Mouse (Mus musculus) midbrain, embryonic 14.5 days (tissue): Measurements from ENCODE around the gene Ubqln2. TPM values are rescaled to one million over a fixed set of nuclear protein-coding genes. Genes with fewer than 3 reads are reported as not detected.

Experiments used
- ATAC-seq: fragments of 200-750 bp; cut with Nextera tagmentation; 2 replicates; pipeline ENCODE4 v1.8.0; 2017; ENCODE audit warnings: moderate number of reproducible peaks, moderate library complexity; ENCODE audit not compliant: low FRiP score, low TSS enrichment
- DNase-seq: peaks from one replicate; pipeline ENCODE4 v3.0.0-alpha.2; 2015
- H3K27ac ChIP-seq: fragments of 300-500 bp; sonication (generic); replicated peaks from 2 replicates; pipeline ENCODE4 v1.5.1; 2014; ENCODE audit warnings: mild to moderate bottlenecking, low read depth, low read length, moderate library complexity
- H3K27me3 ChIP-seq: fragments of 300-500 bp; sonication (generic); 2 replicates; pipeline ENCODE4 v1.6.1; 2014; ENCODE audit warnings: low read length, control low read depth, mixed read lengths; ENCODE audit not compliant: control insufficient read depth, insufficient read depth
- H3K36me3 ChIP-seq: fragments of 300-500 bp; sonication (generic); 2 replicates; pipeline ENCODE4 v1.6.1; 2014; ENCODE audit warnings: low read length, control low read depth; ENCODE audit not compliant: control insufficient read depth, insufficient read depth
- H3K4me1 ChIP-seq: fragments of 300-500 bp; sonication (generic); 2 replicates; pipeline ENCODE4 v1.6.1; 2014; ENCODE audit warnings: mild to moderate bottlenecking, antibody characterized with exemption, low read length, control low read depth; ENCODE audit not compliant: control insufficient read depth, insufficient read depth
- H3K4me2 ChIP-seq: fragments of 300-500 bp; sonication (generic); 2 replicates; pipeline ENCODE4 v1.6.1; 2014; ENCODE audit warnings: mild to moderate bottlenecking, low read length, moderate library complexity
- H3K4me3 ChIP-seq: fragments of 300-500 bp; sonication (generic); replicated peaks from 2 replicates; pipeline ENCODE4 v1.5.1; 2014; ENCODE audit warnings: low read depth, low read length
- H3K9ac ChIP-seq: fragments of 300-500 bp; sonication (generic); replicated peaks from 2 replicates; pipeline ENCODE4 v1.6.1; 2014; ENCODE audit warnings: mild to moderate bottlenecking, low read length, moderate library complexity
- H3K9me3 ChIP-seq: fragments of 300-500 bp; sonication (generic); 2 replicates; pipeline ENCODE4 v1.6.1; 2016; ENCODE audit warnings: low read length, control low read depth, mixed read lengths; ENCODE audit not compliant: control insufficient read depth
- WGBS: fragments of 180-500 bp; shearing (Covaris S2); extraction: QIAGEN DNeasy Blood & Tissue Kit; methylation state at CpG from one replicate; pipeline ENCODE4 v1.1.7; 2014; 5-methylcytosine and 5-hydroxymethylcytosine counted together
- polyA plus RNA-seq: library from polyadenylated mRNA; unstranded; fragments of >200 nt; fragmentation: Nextera tagmentation; extraction: Ambion mirVana; gene quantifications from 2 replicates; pipeline ENCODE4 v1.2.1, GENCODE M21; 2014

Ubqln2 gene
- 68.8 and 79.3 TPM in 2 replicates for polyA plus RNA-seq

GRCm38 (mm10) chrX:153497688-153498516 is at the start of gene Ubqln2:
Ubqln2 (plus strand) TSS chrX:153498227.
- no peaks in the 10 kb centered on the region for H3K9me3 ChIP-seq
- 22% methylated on average over 67 of the region's 76 CpGs for WGBS
- H3K36me3 ChIP-seq: no peaks in the 10 kb centered on the region
- H3K4me2 ChIP-seq: peak within 1 kb of the TSS; percentile 64
- H3K27ac ChIP-seq: peak within 1 kb of the TSS; percentile 95
- ATAC-seq (peak; percentile 94), DNase-seq (peak; percentile 91)
- H3K4me3 ChIP-seq: peak within 1 kb of the TSS; percentile 59
- H3K9ac ChIP-seq: peak within 1 kb of the TSS; percentile 86
- H3K27me3 ChIP-seq: no peaks in the 10 kb centered on the region
- peaks cover 2% of the 10 kb centered on the region; the same call in 1 of the 2 replicates for H3K4me1 ChIP-seq

GRCm38 (mm10) chrX:153451946-153452345 is 46.1 kb upstream of the Ubqln2 start:
- no peaks in the 10 kb centered on the region for H3K4me1 ChIP-seq
- no peak overlapping the region for H3K27ac ChIP-seq
- H3K27me3 ChIP-seq: no peaks in the 10 kb centered on the region
- no peak overlapping the region for H3K9ac ChIP-seq
- H3K4me3 ChIP-seq: no peak overlapping the region
- H3K9me3 ChIP-seq: no peaks in the 10 kb centered on the region
- no peak for DNase-seq
- WGBS: 67% methylated on average over 5 of the region's 5 CpGs
- no peaks in the 10 kb centered on the region for H3K36me3 ChIP-seq
- no peak for ATAC-seq
- H3K4me2 ChIP-seq: no peak overlapping the region

GRCm38 (mm10) chrX:153476760-153477248 is 21.2 kb upstream of the Ubqln2 start:
- Histone ChIP-seq H3K4me2 (peak overlapping the region; percentile 32), H3K27ac (peak overlapping the region; percentile 81), H3K9me3 (no peaks in the 10 kb centered on the region), H3K36me3 (no peaks in the 10 kb centered on the region), H3K27me3 (no peaks in the 10 kb centered on the region), H3K4me3 (no peak overlapping the region), H3K4me1 (0 out of 2 replicates have a peak, but pooled peaks cover 5% of the 10 kb centered on the region), H3K9ac (no peak overlapping the region; the same call in 1 of the 2 replicates)
- peak; percentile 72 for DNase-seq
- peak; percentile 71 for ATAC-seq
- WGBS: 31% methylated on average over 8 of the region's 8 CpGs

GRCm38 (mm10) chrX:153492326-153492725 is 5.7 kb upstream of the Ubqln2 start:
- no peak overlapping the region for H3K4me3 ChIP-seq
- H3K4me2 ChIP-seq: no peak overlapping the region
- no peaks in the 10 kb centered on the region for H3K4me1 ChIP-seq
- H3K36me3 ChIP-seq: no peaks in the 10 kb centered on the region
- no peak for ATAC-seq
- no peak for DNase-seq
- H3K27me3 ChIP-seq: no peaks in the 10 kb centered on the region
- 70% methylated on average over 3 of the region's 3 CpGs for WGBS
- no peak overlapping the region for H3K27ac ChIP-seq
- no peak overlapping the region for H3K9ac ChIP-seq
- no peaks in the 10 kb centered on the region for H3K9me3 ChIP-seq

- Histone ChIP-seq H3K4me2 (peak overlapping the region; percentile 64), H3K9me3 (no peaks in the 10 kb centered on the region), H3K27me3 (no peaks in the 10 kb centered on the region), H3K4me3 (peak overlapping the region; percentile 59), H3K27ac (peak overlapping the region; percentile 95), H3K36me3 (no peaks in the 10 kb centered on the region), H3K4me1 (peaks cover 4% of the 10 kb centered on the region; the same call in 1 of the 2 replicates), H3K9ac (peak overlapping the region; percentile 86)
- 21% methylated on average over 30 of the region's 30 CpGs for WGBS
- DNase-seq (peak; percentile 55), ATAC-seq (peak; percentile 12; the same call in 1 of the 2 replicates)
These were observed 752 bp downstream of the Ubqln2 start for GRCm38 (mm10) chrX:153498665-153499293.

- peaks cover 4% of the 10 kb centered on the region; the same call in 1 of the 2 replicates for H3K4me1 ChIP-seq
- DNase-seq (peak; percentile 38), ATAC-seq (no peak)
- peak overlapping the region; percentile 86 for H3K9ac ChIP-seq
- peak overlapping the region; percentile 64 for H3K4me2 ChIP-seq
- H3K9me3 ChIP-seq: no peaks in the 10 kb centered on the region
- peak overlapping the region; percentile 59 for H3K4me3 ChIP-seq
- no peaks in the 10 kb centered on the region for H3K36me3 ChIP-seq
- H3K27ac ChIP-seq: peak overlapping the region; percentile 95
- WGBS: 30% methylated on average over 32 of the region's 32 CpGs
- H3K27me3 ChIP-seq: no peaks in the 10 kb centered on the region
These were observed 1.4 kb downstream of the Ubqln2 start for GRCm38 (mm10) chrX:153499294-153500046.

GRCm38 (mm10) chrX:153500047-153500345 is 2.0 kb downstream of the Ubqln2 start:
- peak overlapping the region; percentile 86 for H3K9ac ChIP-seq
- 23% methylated on average over 12 of the region's 12 CpGs for WGBS
- H3K27me3 ChIP-seq: no peaks in the 10 kb centered on the region
- H3K4me3 ChIP-seq: peak overlapping the region; percentile 59
- H3K4me2 ChIP-seq: peak overlapping the region; percentile 64
- no peaks in the 10 kb centered on the region for H3K36me3 ChIP-seq
- H3K9me3 ChIP-seq: no peaks in the 10 kb centered on the region
- H3K4me1 ChIP-seq: peaks cover 4% of the 10 kb centered on the region; the same call in 1 of the 2 replicates
- DNase-seq (no peak), ATAC-seq (no peak)
- H3K27ac ChIP-seq: peak overlapping the region; percentile 95

GRCm38 (mm10) chrX:153505954-153506353 is 7.9 kb downstream of the Ubqln2 start:
- Histone ChIP-seq H3K27ac (no peak overlapping the region), H3K4me3 (no peak overlapping the region), H3K4me1 (peaks cover 4% of the 10 kb centered on the region; the same call in 1 of the 2 replicates), H3K9me3 (no peaks in the 10 kb centered on the region), H3K4me2 (no peak overlapping the region), H3K36me3 (no peaks in the 10 kb centered on the region), H3K27me3 (no peaks in the 10 kb centered on the region), H3K9ac (no peak overlapping the region)
- peak; percentile 55 for DNase-seq
- 44% methylated on average over 9 of the region's 9 CpGs for WGBS
- ATAC-seq: no peak
